Mouse (Mus musculus) megakaryocyte, adult 5-6 weeks (primary cell): ENCODE results near the gene Ndufa8. TPM values are rescaled to one million over a fixed set of nuclear protein-coding genes. Genes with fewer than 3 reads are reported as not detected.

Experiments used
- ATAC-seq: 2 replicates; pipeline ENCODE4 v1.8.0; 2016; ENCODE audit warnings: mild to moderate bottlenecking, inconsistent platforms; ENCODE audit not compliant: poor library complexity, severe bottlenecking
- total RNA-seq, 2 experiments: library from RNA; stranded (forward) in 1 of 2; stranded (reverse) in 1 of 2; fragments of 153-499, 151-499 nt in 1 of 2; fragments of 221-1000, 200-1000 nt in 1 of 2; gene quantifications; 2 replicates each; pipeline versions ENCODE4 v1.2.3 to v1.2.4; 2015 to 2017

Gene Ndufa8
- total RNA-seq, 2 experiments from 2014 or later: 35.7 to 88.1 TPM

- ATAC-seq: no peak
These were observed 56.9 kb downstream of the Ndufa8 start for GRCm38 (mm10) chr2:35992259-35992658.

Other genes with a start within 250 kb of the Ndufa8 start
- gene Ttll11, start 69.5 kb downstream of the Ndufa8 start, total RNA-seq (2015): not detected in 2 replicates
- gene Ttll11, start 69.5 kb downstream of the Ndufa8 start, total RNA-seq (2017): 0.48 TPM in 1 of 2 replicates, not detected in the other
- 0.25 TPM in 1 of 2 replicates, not detected in the other for gene Morn5, start 52 bp upstream of the Ndufa8 start, total RNA-seq (2015)
- not detected in 2 replicates for gene Morn5, start 52 bp upstream of the Ndufa8 start, total RNA-seq (2017)
- gene Lhx6, start 56.0 kb upstream of the Ndufa8 start, total RNA-seq (2015): not detected in 2 replicates
- gene Lhx6, start 56.0 kb upstream of the Ndufa8 start, total RNA-seq (2017): not detected in 2 replicates
- 9.3 and 10.1 TPM in 2 replicates for gene Mrrf, start 87.0 kb upstream of the Ndufa8 start, total RNA-seq (2015)
- 22.5 and 23.6 TPM in 2 replicates for gene Mrrf, start 87.0 kb upstream of the Ndufa8 start, total RNA-seq (2017)
- gene Rbm18, start 87.4 kb upstream of the Ndufa8 start, total RNA-seq (2015): 36.4 and 37.8 TPM in 2 replicates
- 21.7 and 22.1 TPM in 2 replicates for gene Rbm18, start 87.4 kb upstream of the Ndufa8 start, total RNA-seq (2017)
- 20.2 and 21.3 TPM in 2 replicates for gene Ptgs1, start 181.0 kb upstream of the Ndufa8 start, total RNA-seq (2015)
- gene Ptgs1, start 181.0 kb upstream of the Ndufa8 start, total RNA-seq (2017): 18.9 and 32.4 TPM in 2 replicates